Mouse (Mus musculus) forebrain, embryonic 13.5 days (tissue): ENCODE data around the gene Plekhf1. TPM values are rescaled to one million over a fixed set of nuclear protein-coding genes. Genes with fewer than 3 reads are reported as not detected.

Source experiments
- ATAC-seq: fragments of 200-750 bp; cut with Nextera tagmentation; 2 replicates; pipeline ENCODE4 v1.8.0; 2017
- H3K27ac ChIP-seq: fragments of 300-500 bp; sonication (generic); 2 replicates; pipeline ENCODE4 v1.5.1; 2015; ENCODE audit warnings: inconsistent platforms, mild to moderate bottlenecking, moderate library complexity
- H3K27me3 ChIP-seq: fragments of 300-500 bp; sonication (generic); 2 replicates; pipeline ENCODE4 v1.6.1; 2015; ENCODE audit warnings: mild to moderate bottlenecking, inconsistent platforms
- H3K36me3 ChIP-seq: fragments of 300-500 bp; sonication (generic); 2 replicates; pipeline ENCODE4 v1.6.1; 2015; ENCODE audit warnings: mild to moderate bottlenecking, inconsistent platforms; ENCODE audit not compliant: poor library complexity, severe bottlenecking
- H3K4me1 ChIP-seq: fragments of 300-500 bp; sonication (generic); 2 replicates; pipeline ENCODE4 v1.6.1; 2015; ENCODE audit warnings: inconsistent platforms
- H3K4me2 ChIP-seq: fragments of 300-500 bp; sonication (generic); 2 replicates; pipeline ENCODE4 v1.6.1; 2015; ENCODE audit warnings: inconsistent platforms, mild to moderate bottlenecking, moderate library complexity
- H3K4me3 ChIP-seq: fragments of 300-500 bp; sonication (generic); 2 replicates; pipeline ENCODE4 v1.5.1; 2015; ENCODE audit warnings: mild to moderate bottlenecking, inconsistent platforms
- H3K9ac ChIP-seq: fragments of 300-500 bp; sonication (generic); 2 replicates; pipeline ENCODE4 v1.6.1; 2015; ENCODE audit warnings: mild to moderate bottlenecking, inconsistent platforms
- H3K9me3 ChIP-seq: fragments of 300-500 bp; sonication (generic); replicated peaks from 2 replicates; pipeline ENCODE4 v1.6.1; 2016; ENCODE audit warnings: inconsistent platforms
- WGBS: fragments of 180-500 bp; shearing (Covaris S2); methylation state at CpG from one replicate; pipeline ENCODE4 v1.1.7; 2015; 5-methylcytosine and 5-hydroxymethylcytosine counted together
- polyA plus RNA-seq: library from polyadenylated mRNA; unstranded; fragments of >200 nt; fragmentation: Nextera tagmentation; extraction: Ambion mirVana; gene quantifications from 2 replicates; pipeline ENCODE4 v1.2.1, GENCODE M21; 2015

Gene Plekhf1
- polyA plus RNA-seq, 1 experiment from 2014 or later: 0.67 TPM

- Histone ChIP-seq H3K36me3 (no peaks in the 10 kb centered on the region), H3K4me3 (peak overlapping the region; percentile 62), H3K27ac (no peak overlapping the region), H3K9me3 (no peaks in the 10 kb centered on the region), H3K27me3 (no peaks in the 10 kb centered on the region), H3K9ac (0 out of 2 replicates have a peak overlapping the region, but pooled peaks have one; percentile 79), H3K4me1 (peaks cover 18% of the 10 kb centered on the region), H3K4me2 (peak overlapping the region; percentile 89)
- no peak for ATAC-seq
- WGBS: under 1% methylated on average over 11 of the region's 11 CpGs
These were observed 45.2 kb downstream of the Plekhf1 start for GRCm38 (mm10) chr7:38182596-38182961.

DNA sequence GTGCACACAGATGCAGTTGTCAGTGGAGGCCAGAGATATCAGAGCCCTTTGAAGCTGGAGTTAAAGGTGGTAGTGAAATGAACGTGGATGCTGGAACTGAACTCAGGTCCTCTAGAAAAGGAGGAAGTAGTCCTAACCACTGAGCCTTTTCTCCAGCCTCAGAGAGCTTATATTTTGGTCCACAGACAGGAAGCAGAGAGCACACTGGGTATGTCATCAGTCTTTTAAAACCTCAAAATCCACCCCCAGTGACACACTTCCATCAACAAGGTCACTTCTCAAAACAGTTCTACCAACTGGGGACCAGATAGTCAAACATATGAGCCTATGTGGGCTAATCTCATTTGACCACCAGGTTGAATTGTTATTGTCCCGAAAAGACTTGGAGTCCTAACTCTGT is 46.5 kb downstream of the Plekhf1 start:
- Histone ChIP-seq H3K4me3 (no peak overlapping the region), H3K4me2 (no peak overlapping the region), H3K27me3 (no peaks in the 10 kb centered on the region), H3K9me3 (no peaks in the 10 kb centered on the region), H3K9ac (no peak overlapping the region), H3K27ac (no peak overlapping the region), H3K36me3 (no peaks in the 10 kb centered on the region), H3K4me1 (peaks cover 18% of the 10 kb centered on the region)
- no peak for ATAC-seq
- 87% methylated on average over 2 of the region's 2 CpGs for WGBS

GRCm38 (mm10) chr7:38179896-38180295 is 47.9 kb downstream of the Plekhf1 start:
- H3K4me1 ChIP-seq: peaks cover 19% of the 10 kb centered on the region
- no peak overlapping the region for H3K9ac ChIP-seq
- H3K27me3 ChIP-seq: no peaks in the 10 kb centered on the region
- H3K36me3 ChIP-seq: no peaks in the 10 kb centered on the region
- 71% methylated on average over 3 of the region's 3 CpGs for WGBS
- H3K27ac ChIP-seq: no peak overlapping the region
- no peaks in the 10 kb centered on the region for H3K9me3 ChIP-seq
- no peak overlapping the region for H3K4me2 ChIP-seq
- H3K4me3 ChIP-seq: no peak overlapping the region
- ATAC-seq: no peak

DNA sequence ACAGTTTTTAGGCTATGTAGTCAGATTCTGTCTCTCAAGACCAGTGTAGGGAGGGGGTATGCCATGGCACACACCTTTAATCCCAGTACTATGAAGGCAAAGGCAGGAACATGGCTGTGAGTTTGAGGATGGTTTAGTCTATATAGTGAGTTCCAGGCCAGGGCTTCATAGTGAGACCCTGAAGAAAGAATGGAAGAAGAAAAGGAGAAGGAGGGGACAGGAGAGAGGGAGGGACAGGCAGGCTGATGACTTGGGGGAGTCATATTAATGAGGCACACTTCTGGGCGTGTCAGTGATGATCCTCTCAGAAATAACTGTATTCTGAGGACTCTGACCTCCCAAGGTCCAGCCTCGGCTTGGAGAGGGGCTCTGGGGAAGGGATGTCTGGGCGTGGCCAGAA is 51.8 kb downstream of the Plekhf1 start:
- no peak overlapping the region for H3K9ac ChIP-seq
- H3K4me3 ChIP-seq: no peak overlapping the region
- no peaks in the 10 kb centered on the region for H3K9me3 ChIP-seq
- H3K27me3 ChIP-seq: no peaks in the 10 kb centered on the region
- 69% methylated on average over 3 of the region's 3 CpGs for WGBS
- H3K4me2 ChIP-seq: no peak overlapping the region
- no peak overlapping the region for H3K27ac ChIP-seq
- no peak for ATAC-seq
- H3K36me3 ChIP-seq: no peaks in the 10 kb centered on the region
- peaks cover 17% of the 10 kb centered on the region for H3K4me1 ChIP-seq

- Histone ChIP-seq H3K27ac (peak overlapping the region; percentile 74), H3K36me3 (no peaks in the 10 kb centered on the region), H3K4me1 (peaks cover 17% of the 10 kb centered on the region), H3K4me2 (peak overlapping the region; percentile 62), H3K4me3 (peak overlapping the region; percentile 31), H3K9me3 (no peaks in the 10 kb centered on the region), H3K27me3 (no peaks in the 10 kb centered on the region), H3K9ac (peak overlapping the region; percentile 68)
- 8% methylated on average over 31 of the region's 31 CpGs for WGBS
- ATAC-seq: peak; percentile 86
These were observed 53.3 kb downstream of the Plekhf1 start for GRCm38 (mm10) chr7:38174321-38175148.

DNA sequence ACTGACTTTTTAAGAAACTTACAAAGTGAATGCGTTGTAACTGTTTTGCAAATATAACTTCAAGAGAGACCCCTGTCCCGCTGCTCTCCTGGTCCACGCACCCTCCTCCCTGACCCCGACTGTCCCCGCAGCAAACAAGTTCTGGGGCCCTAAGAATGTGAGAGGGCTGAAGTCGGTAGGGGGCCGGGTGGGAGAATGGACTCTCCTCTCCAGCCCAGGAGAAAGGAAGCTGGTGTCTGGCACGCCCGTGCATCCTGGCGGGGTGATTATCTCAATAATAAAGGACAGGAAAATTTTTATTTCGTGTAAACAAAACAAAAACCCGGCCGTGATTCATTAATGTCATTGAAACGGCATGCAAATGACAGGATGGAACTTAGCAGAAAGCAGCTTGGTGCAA is 53.9 kb downstream of the Plekhf1 start:
- Histone ChIP-seq H3K4me3 (peak overlapping the region; percentile 31), H3K36me3 (no peaks in the 10 kb centered on the region), H3K27ac (peak overlapping the region; percentile 74), H3K9me3 (no peaks in the 10 kb centered on the region), H3K4me1 (peaks cover 17% of the 10 kb centered on the region), H3K4me2 (peak overlapping the region; percentile 62), H3K27me3 (no peaks in the 10 kb centered on the region), H3K9ac (peak overlapping the region; percentile 68)
- peak; percentile 50; the same call in 1 of the 2 replicates for ATAC-seq
- WGBS: 6% methylated on average over 14 of the region's 14 CpGs

- no peaks in the 10 kb centered on the region for H3K27me3 ChIP-seq
- no peaks in the 10 kb centered on the region for H3K9me3 ChIP-seq
- H3K27ac ChIP-seq: no peak overlapping the region
- H3K36me3 ChIP-seq: no peaks in the 10 kb centered on the region
- WGBS: 16% methylated on average over 11 of the region's 11 CpGs
- no peak overlapping the region for H3K4me3 ChIP-seq
- no peak overlapping the region for H3K4me2 ChIP-seq
- ATAC-seq: no peak
- H3K4me1 ChIP-seq: no peaks in the 10 kb centered on the region
- H3K9ac ChIP-seq: no peak overlapping the region
These were observed 60.1 kb downstream of the Plekhf1 start for GRCm38 (mm10) chr7:38167724-38168141.

Other genes starting within 250 kb of the Plekhf1 start
- 35.0 and 37.7 TPM in 2 replicates for gene Uri1, start 204.5 kb downstream of the Plekhf1 start, polyA plus RNA-seq
- 25.9 and 31.9 TPM in 2 replicates for gene Ccne1, start 120.5 kb downstream of the Plekhf1 start, polyA plus RNA-seq
- gene 1600014C10Rik, start 44.8 kb downstream of the Plekhf1 start, polyA plus RNA-seq: 12.5 and 14.0 TPM in 2 replicates
- 92.4 and 99.8 TPM in 2 replicates for gene Pop4, start 43.4 kb upstream of the Plekhf1 start, polyA plus RNA-seq